Mouse (Mus musculus): ENCODE results near the gene Dennd1a. TPM values are rescaled to one million over a fixed set of nuclear protein-coding genes. Genes with fewer than 3 reads are reported as not detected.

Gene Dennd1a
- polyA plus RNA-seq, 1 experiment from 2014 or later: 18.3 TPM

- H3K4me1 ChIP-seq: peaks cover 36% of the 10 kb centered on the region
- WGBS: 69% methylated on average over 8 of the region's 8 CpGs
- no peaks in the 10 kb centered on the region for H3K9me3 ChIP-seq (replicated peaks)
- H3K27me3 ChIP-seq (ENCODE audit: low read depth, poor library complexity, severe bottlenecking): no peaks in the 10 kb centered on the region
- H3K27ac ChIP-seq: no peak overlapping the region
- H3K4me3 ChIP-seq: no peak overlapping the region
- no peaks in the 10 kb centered on the region for H3K36me3 ChIP-seq
- no peak for DNase-seq (ENCODE audit: low spot score)
Observed at GRCm38 (mm10) chr2:38144067-38144779, 143.0 kb downstream of the Dennd1a start.

DNA sequence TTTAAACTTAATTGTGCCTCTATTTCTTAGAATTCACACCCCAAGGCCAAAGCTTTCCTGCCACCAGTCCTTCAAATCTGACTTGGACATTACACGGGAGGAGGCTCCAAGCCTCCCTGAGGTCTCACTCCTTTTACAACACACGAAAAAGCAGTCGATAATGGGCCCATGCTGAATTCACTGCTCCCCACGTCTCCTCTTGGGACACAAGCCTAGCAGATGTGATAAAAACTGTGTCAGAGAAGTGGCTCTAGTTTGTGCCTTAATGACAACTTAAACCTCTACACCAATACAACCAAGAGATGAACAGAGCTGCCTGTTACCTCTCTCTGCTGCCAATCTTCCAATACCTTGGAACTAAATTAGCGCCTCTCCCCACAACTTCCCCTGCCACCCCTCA is 144.3 kb downstream of the Dennd1a start:
- H3K4me3 ChIP-seq: no peak overlapping the region
- DNase-seq (ENCODE audit: low spot score): no peak

DNA sequence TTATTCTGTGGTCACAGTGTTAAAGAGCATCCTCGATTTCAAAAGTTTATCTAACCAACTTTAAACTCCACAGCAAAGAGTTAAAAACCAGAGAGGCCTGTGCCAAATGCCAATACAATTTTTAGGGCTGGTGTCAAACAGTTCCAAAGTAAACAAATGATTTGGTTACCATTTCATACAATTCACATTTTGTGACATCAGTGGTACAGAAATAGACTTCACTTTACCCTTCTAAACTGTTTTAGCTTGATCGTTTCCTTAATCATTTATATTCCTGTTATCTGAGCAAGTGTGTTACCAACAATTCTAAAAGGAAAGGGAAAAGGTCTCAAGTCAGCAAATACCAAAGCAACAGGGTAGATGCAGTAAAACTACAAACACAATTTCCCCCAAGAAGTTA is 145.0 kb downstream of the Dennd1a start:
- Histone ChIP-seq H3K27ac (no peak overlapping the region), H3K4me1 (peaks cover 46% of the 10 kb centered on the region), H3K36me3 (no peaks in the 10 kb centered on the region), H3K4me3 (no peak overlapping the region), H3K9me3 (replicated peaks) (no peaks in the 10 kb centered on the region), H3K27me3 (ENCODE audit: low read depth, poor library complexity, severe bottlenecking) (no peaks in the 10 kb centered on the region)
- WGBS: 76% methylated on average over 2 of the region's 2 CpGs
- DNase-seq (ENCODE audit: low spot score): no peak

More for the DNA sequence above, 144.3 kb downstream of the Dennd1a start:
- Histone ChIP-seq H3K9me3 (replicated peaks) (no peaks in the 10 kb centered on the region), H3K27me3 (ENCODE audit: low read depth, poor library complexity, severe bottlenecking) (no peaks in the 10 kb centered on the region), H3K4me1 (peaks cover 41% of the 10 kb centered on the region), H3K27ac (no peak overlapping the region), H3K36me3 (no peaks in the 10 kb centered on the region)
- WGBS: 40% methylated on average over 5 of the region's 5 CpGs

DNA sequence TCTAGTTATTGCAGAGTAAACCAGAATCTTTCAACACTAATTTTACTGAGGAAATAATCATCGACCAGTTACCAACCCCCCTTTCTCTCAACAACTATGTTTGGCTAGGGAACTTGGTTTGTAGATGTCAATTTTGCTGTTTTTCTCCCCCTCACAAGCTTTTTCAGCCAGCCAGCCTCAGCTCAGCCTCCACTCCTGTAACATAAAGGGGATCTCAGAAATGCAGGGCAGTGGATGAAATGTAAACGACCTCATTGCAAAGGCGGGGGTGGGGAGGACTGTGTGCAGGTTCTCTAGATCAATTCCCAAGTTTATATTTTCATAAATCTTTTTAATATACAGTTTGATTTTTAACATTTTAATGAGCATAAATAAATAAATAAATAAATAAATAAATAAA is 147.7 kb downstream of the Dennd1a start:
- DNase-seq (ENCODE audit: low spot score): no peak
- 68% methylated on average over 3 of the region's 3 CpGs for WGBS

DNA sequence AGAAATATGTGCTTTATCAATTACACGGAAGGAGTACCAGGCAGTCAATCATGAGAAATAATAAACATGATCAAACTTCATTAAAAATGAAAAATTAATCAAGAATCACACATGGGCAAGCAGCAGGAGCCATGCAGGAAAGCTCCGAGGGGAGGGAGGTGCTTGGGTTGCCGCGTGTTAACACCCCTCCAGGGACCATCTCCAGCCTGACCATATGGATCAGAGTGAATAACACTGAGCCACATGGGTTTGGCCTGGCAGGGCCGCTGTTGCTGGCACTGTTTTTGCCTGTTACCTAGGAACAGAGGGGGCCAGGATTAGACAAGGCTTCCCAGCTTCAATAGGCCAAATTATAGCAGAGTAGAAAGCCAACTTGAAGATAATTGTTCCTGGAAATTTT is 150.1 kb downstream of the Dennd1a start:
- no peaks in the 10 kb centered on the region for H3K36me3 ChIP-seq
- 22% methylated on average over 5 of the region's 5 CpGs for WGBS
- H3K9me3 ChIP-seq (replicated peaks): no peaks in the 10 kb centered on the region
- no peak overlapping the region for H3K27ac ChIP-seq
- H3K4me3 ChIP-seq: no peak overlapping the region
- DNase-seq (ENCODE audit: low spot score): peak; percentile 68
- H3K4me1 ChIP-seq: peaks cover 27% of the 10 kb centered on the region
- H3K27me3 ChIP-seq (ENCODE audit: low read depth, poor library complexity, severe bottlenecking): no peaks in the 10 kb centered on the region

More for the DNA sequence above, 147.7 kb downstream of the Dennd1a start:
- Histone ChIP-seq H3K9me3 (replicated peaks) (no peaks in the 10 kb centered on the region), H3K4me1 (peaks cover 45% of the 10 kb centered on the region), H3K4me3 (no peak overlapping the region), H3K36me3 (no peaks in the 10 kb centered on the region), H3K27me3 (ENCODE audit: low read depth, poor library complexity, severe bottlenecking) (no peaks in the 10 kb centered on the region), H3K27ac (no peak overlapping the region)

DNA sequence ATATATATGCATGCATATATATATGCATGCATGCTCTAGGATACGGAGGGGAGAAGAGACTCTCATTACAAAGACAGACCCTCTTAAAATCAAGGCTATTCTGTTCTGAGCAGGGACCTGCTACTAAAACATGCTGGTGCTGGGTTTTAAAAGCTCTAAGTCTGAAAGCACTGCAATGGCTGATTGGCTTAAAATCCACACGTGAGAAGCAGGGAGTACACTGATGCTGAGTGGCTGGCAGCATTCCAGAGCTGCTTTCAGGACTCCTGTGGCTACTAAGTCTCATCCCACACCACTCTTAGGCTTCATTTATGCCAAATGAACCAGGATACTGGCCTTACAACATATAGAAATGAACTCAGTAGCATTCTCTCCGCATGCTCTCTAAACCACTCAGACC is 151.8 kb downstream of the Dennd1a start:
- no peaks in the 10 kb centered on the region for H3K36me3 ChIP-seq
- H3K9me3 ChIP-seq (replicated peaks): no peaks in the 10 kb centered on the region
- H3K27ac ChIP-seq: no peak overlapping the region
- H3K4me3 ChIP-seq: no peak overlapping the region
- H3K27me3 ChIP-seq (ENCODE audit: low read depth, poor library complexity, severe bottlenecking): no peaks in the 10 kb centered on the region
- H3K4me1 ChIP-seq: peaks cover 19% of the 10 kb centered on the region
- WGBS: 78% methylated on average over 3 of the region's 3 CpGs
- no peak for DNase-seq (ENCODE audit: low spot score)

DNA sequence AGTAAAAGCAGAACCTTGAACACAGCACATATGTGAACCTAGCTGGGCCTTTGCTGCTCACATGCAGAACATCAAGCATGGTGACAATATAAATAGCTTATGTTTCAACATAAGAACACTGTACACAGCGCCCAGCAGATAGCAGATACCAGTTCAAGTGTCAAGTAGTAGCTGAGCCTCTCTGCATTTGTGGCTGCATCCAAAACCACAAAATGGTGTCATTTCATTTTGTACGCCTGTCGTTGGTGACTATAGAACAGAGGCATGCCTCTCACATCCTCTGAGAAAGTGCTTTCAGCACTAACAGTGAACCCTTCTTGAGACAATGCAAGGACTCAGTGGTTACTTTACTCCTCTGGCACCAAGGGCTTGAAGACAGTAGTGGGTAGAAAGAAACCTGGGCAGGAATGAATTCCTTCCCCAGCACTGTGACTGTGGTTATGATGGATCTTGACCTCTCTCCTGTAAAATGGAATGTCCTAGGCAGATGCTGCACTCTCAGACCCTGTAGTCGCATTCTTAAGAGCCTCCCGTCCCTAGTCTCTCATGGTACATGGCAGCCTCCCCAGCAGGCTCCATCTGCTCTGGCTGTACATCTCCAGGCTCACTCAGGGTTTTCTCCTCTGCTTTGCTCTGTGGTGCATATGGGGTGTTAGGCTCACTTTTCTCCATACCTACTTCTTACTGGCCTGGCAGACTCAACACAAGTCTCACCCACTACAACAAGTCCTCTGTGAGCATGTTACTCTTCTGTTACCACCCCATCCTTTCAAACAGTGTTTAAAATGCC is 154.0 kb downstream of the Dennd1a start:
- Histone ChIP-seq H3K27ac (no peak overlapping the region), H3K9me3 (replicated peaks) (no peaks in the 10 kb centered on the region), H3K27me3 (ENCODE audit: low read depth, poor library complexity, severe bottlenecking) (no peaks in the 10 kb centered on the region), H3K4me3 (no peak overlapping the region), H3K4me1 (peaks cover 14% of the 10 kb centered on the region), H3K36me3 (no peaks in the 10 kb centered on the region)
- DNase-seq (ENCODE audit: low spot score): no peak
- WGBS: 88% methylated on average over 5 of the region's 5 CpGs

GRCm38 (mm10) chr2:38132233-38132822 is 154.9 kb downstream of the Dennd1a start:
- Histone ChIP-seq H3K36me3 (no peaks in the 10 kb centered on the region), H3K27me3 (ENCODE audit: low read depth, poor library complexity, severe bottlenecking) (no peaks in the 10 kb centered on the region), H3K4me3 (no peak overlapping the region), H3K4me1 (peaks cover 12% of the 10 kb centered on the region), H3K27ac (no peak overlapping the region), H3K9me3 (replicated peaks) (no peaks in the 10 kb centered on the region)
- no peak for DNase-seq (ENCODE audit: low spot score)
- 64% methylated on average over 1 of the region's 1 CpGs for WGBS

- WGBS: 84% methylated on average over 1 of the region's 1 CpGs
- no peaks in the 10 kb centered on the region for H3K27me3 ChIP-seq (ENCODE audit: low read depth, poor library complexity, severe bottlenecking)
- DNase-seq (ENCODE audit: low spot score): no peak
- no peak overlapping the region for H3K27ac ChIP-seq
- no peak overlapping the region for H3K4me3 ChIP-seq
- H3K9me3 ChIP-seq (replicated peaks): no peaks in the 10 kb centered on the region
- H3K36me3 ChIP-seq: no peaks in the 10 kb centered on the region
- H3K4me1 ChIP-seq: peaks cover 6% of the 10 kb centered on the region
Observed at GRCm38 (mm10) chr2:38131538-38131937, 155.7 kb downstream of the Dennd1a start.

- DNase-seq (ENCODE audit: low spot score): no peak
- H3K9me3 ChIP-seq (replicated peaks): no peaks in the 10 kb centered on the region
- 84% methylated on average over 6 of the region's 6 CpGs for WGBS
- peaks cover 12% of the 10 kb centered on the region for H3K4me1 ChIP-seq
- no peak overlapping the region for H3K4me3 ChIP-seq
- H3K36me3 ChIP-seq: no peaks in the 10 kb centered on the region
- no peaks in the 10 kb centered on the region for H3K27me3 ChIP-seq (ENCODE audit: low read depth, poor library complexity, severe bottlenecking)
- H3K27ac ChIP-seq: no peak overlapping the region
Observed at GRCm38 (mm10) chr2:38129961-38130802, 157.0 kb downstream of the Dennd1a start.

DNA sequence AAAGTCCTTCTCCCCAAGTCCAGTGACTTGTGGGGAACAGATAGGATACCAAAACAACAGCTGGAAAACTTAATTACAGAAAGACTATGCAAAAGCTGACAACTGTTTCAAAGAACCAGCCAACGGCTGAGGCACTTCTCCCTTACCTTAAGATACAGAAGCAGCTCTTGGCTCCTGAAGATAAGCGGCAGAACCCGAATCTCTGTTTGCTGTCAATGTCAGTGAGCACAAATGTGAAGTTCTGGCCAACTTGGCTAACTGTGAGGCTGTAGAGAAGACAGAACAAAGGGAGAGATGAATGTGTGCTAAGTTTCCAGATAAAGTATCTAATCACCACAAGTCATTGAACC is 160.8 kb downstream of the Dennd1a start:
- DNase-seq (ENCODE audit: low spot score): no peak
- Histone ChIP-seq H3K4me3 (no peak overlapping the region), H3K27me3 (ENCODE audit: low read depth, poor library complexity, severe bottlenecking) (no peaks in the 10 kb centered on the region), H3K27ac (no peak overlapping the region), H3K36me3 (0 out of 2 replicates have a peak, but pooled peaks cover 3% of the 10 kb centered on the region), H3K4me1 (peaks cover 12% of the 10 kb centered on the region), H3K9me3 (replicated peaks) (no peaks in the 10 kb centered on the region)
- WGBS: 52% methylated on average over 3 of the region's 3 CpGs

DNA sequence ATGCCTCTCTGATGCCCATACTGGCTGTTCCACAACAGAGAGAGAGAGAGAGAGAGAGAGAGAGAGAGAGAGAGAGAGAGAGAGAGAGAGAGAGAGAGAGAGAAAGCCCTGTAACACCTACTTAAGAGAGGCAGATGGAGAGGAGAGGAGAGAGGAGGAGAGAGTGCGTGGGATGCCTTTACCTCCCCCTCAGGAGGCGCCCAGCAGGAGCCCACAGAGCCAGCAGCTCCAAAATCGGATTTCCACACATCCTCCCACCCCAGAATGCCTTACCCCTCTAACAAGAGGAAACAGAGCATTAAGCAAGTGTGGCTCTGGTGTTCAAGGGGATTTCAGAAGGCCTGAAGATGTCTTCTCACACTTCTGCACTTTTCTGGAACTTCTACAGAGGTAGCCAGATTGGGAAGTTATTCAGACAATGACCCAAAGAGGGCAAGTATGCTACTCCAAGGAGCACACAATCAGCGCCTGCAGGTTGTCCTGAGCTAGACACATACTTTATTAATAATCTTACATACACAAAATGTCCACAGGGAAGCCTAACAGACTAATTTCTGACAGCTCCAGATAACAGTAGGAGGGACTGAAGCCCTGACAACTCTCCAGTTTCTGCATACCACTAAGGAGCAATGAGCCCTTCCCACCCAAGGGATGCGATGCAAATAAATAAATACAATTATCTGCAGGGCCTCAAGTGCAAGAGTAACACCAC is 161.4 kb downstream of the Dennd1a start:
- 0 out of 2 replicates have a peak, but pooled peaks cover 3% of the 10 kb centered on the region for H3K36me3 ChIP-seq
- peaks cover 12% of the 10 kb centered on the region for H3K4me1 ChIP-seq
- WGBS: 62% methylated on average over 5 of the region's 5 CpGs

More for the DNA sequence above, 161.4 kb downstream of the Dennd1a start:
- H3K9me3 ChIP-seq (replicated peaks): no peaks in the 10 kb centered on the region
- no peak for DNase-seq (ENCODE audit: low spot score)
- no peak overlapping the region for H3K4me3 ChIP-seq
- H3K27me3 ChIP-seq (ENCODE audit: low read depth, poor library complexity, severe bottlenecking): no peaks in the 10 kb centered on the region
- H3K27ac ChIP-seq: no peak overlapping the region
